Mouse (Mus musculus): ENCODE measurements at regions not wholly inside any gene's neighbourhood (a gene's known extent, or its start where the extent isn't known, plus 50 kb on each side); places are given as distances from the start of the nearest gene placed in this dataset.
"Not testable (repeated sequence)": the region's sequence is repeated elsewhere in the genome, so short reads cannot be mapped to it uniquely, and the experiment has no call there.

- no peak for DNase-seq
Observed at GRCm38 (mm10) chr3:138609749-138610148, 83.8 kb downstream of the Eif4e start.

- no peak for DNase-seq
Observed at GRCm38 (mm10) chr3:138612884-138613653, 87.1 kb downstream of the Eif4e start.

GRCm38 (mm10) chr3:138613680-138614079, 87.7 kb downstream of the Eif4e start:
- DNase-seq, result no peak

- DNase-seq, result peak; percentile 7
Observed at GRCm38 (mm10) chr3:138614899-138615298, 88.9 kb downstream of the Eif4e start.

- DNase-seq, result no peak
Observed at GRCm38 (mm10) chr3:138620263-138620662, 94.3 kb downstream of the Eif4e start.

GRCm38 (mm10) chr3:138624128-138624527, 98.1 kb downstream of the Eif4e start:
- no peak for DNase-seq

GRCm38 (mm10) chr3:138626230-138626629, 100.3 kb downstream of the Eif4e start:
- no peak for DNase-seq

- DNase-seq, result no peak
Observed at GRCm38 (mm10) chr3:138630231-138630630, 104.3 kb downstream of the Eif4e start.

GRCm38 (mm10) chr3:138632086-138632485, 106.1 kb downstream of the Eif4e start:
- DNase-seq, result no peak

GRCm38 (mm10) chr3:138642026-138642425, 100.0 kb upstream of the Tspan5 start:
- no peak for DNase-seq

- no peak for DNase-seq
Observed at GRCm38 (mm10) chr3:138643951-138644285, 98.1 kb upstream of the Tspan5 start.

- peak; percentile 6 for DNase-seq
Observed at GRCm38 (mm10) chr3:138644286-138644951, 97.6 kb upstream of the Tspan5 start.

GRCm38 (mm10) chr3:138645320-138645719, 96.7 kb upstream of the Tspan5 start:
- DNase-seq, result peak; percentile 23

- DNase-seq, result no peak
Observed at GRCm38 (mm10) chr3:138649699-138650098, 92.3 kb upstream of the Tspan5 start.

- not testable (repeated sequence) for DNase-seq
Observed at GRCm38 (mm10) chr3:138650671-138651070, 91.3 kb upstream of the Tspan5 start.

GRCm38 (mm10) chr3:138651361-138652205, 90.4 kb upstream of the Tspan5 start:
- no peak for DNase-seq

GRCm38 (mm10) chr3:138652206-138652605, 89.8 kb upstream of the Tspan5 start:
- DNase-seq, result no peak

GRCm38 (mm10) chr3:138652685-138653084, 89.3 kb upstream of the Tspan5 start:
- no peak for DNase-seq

GRCm38 (mm10) chr3:138653549-138654246, 88.3 kb upstream of the Tspan5 start:
- no peak for DNase-seq

- no peak for DNase-seq
Observed at GRCm38 (mm10) chr3:138654610-138655371, 87.2 kb upstream of the Tspan5 start.

GRCm38 (mm10) chr3:138655479-138655878, 86.5 kb upstream of the Tspan5 start:
- no peak for DNase-seq

GRCm38 (mm10) chr3:138662625-138663024, 79.4 kb upstream of the Tspan5 start:
- no peak for DNase-seq

Measured in cerebellum, adult 9-10 months (tissue).